ENCODE assay signal across 19 mouse cellular contexts in genomic region chr1:188147381-188148156, GRCm38 (mm10).
"Had no signal": no experiment of that assay in that cellular context is flagged by ENCODE, and none has a peak within 500 bp of the region (broad histone marks: within the 10 kb centered on the region; RNA-seq: fewer than 3 reads in every experiment).

No protein-coding gene starts in this region.

- H3K9me3 ChIP-seq: limb, embryonic 12.5 days; limb, embryonic 15.5 days; midbrain, embryonic 10.5 days; midbrain, embryonic 15.5 days; neural tube, embryonic 12.5 days; neural tube, embryonic 15.5 days had no signal

- ATAC-seq: liver, postnatal 0 days; lung, postnatal 0 days; midbrain, embryonic 15.5 days had no signal

- H3K27ac ChIP-seq: kidney, postnatal 0 days; layer of hippocampus, adult 2 months; limb, embryonic 12.5 days; limb, embryonic 15.5 days; liver, embryonic 14.5 days; midbrain, embryonic 10.5 days; midbrain, embryonic 15.5 days; neural tube, embryonic 12.5 days; neural tube, embryonic 15.5 days had no signal

- H3K9ac ChIP-seq: limb, embryonic 12.5 days; limb, embryonic 15.5 days; liver, embryonic 14.5 days; liver, postnatal 0 days; lung, embryonic 14.5 days; midbrain, embryonic 15.5 days; neural tube, embryonic 12.5 days; neural tube, embryonic 15.5 days had no signal

- H3K4me3 ChIP-seq: layer of hippocampus, adult 2 months; limb, embryonic 12.5 days; limb, embryonic 15.5 days; megakaryocyte, embryonic 14.5 days; midbrain, embryonic 10.5 days; midbrain, embryonic 15.5 days; neural tube, embryonic 12.5 days; neural tube, embryonic 15.5 days had no signal

- H3K27me3 ChIP-seq: megakaryocyte, embryonic 14.5 days; midbrain, embryonic 15.5 days; neural tube, embryonic 12.5 days had no signal

- H3K36me3 ChIP-seq: limb, embryonic 12.5 days; limb, embryonic 15.5 days; midbrain, embryonic 10.5 days; midbrain, embryonic 15.5 days; neural tube, embryonic 12.5 days; neural tube, embryonic 15.5 days had no signal

- H3K4me2 ChIP-seq: limb, embryonic 12.5 days; limb, embryonic 15.5 days; liver, embryonic 11.5 days; lung, embryonic 14.5 days; midbrain, embryonic 15.5 days; neural tube, embryonic 12.5 days; neural tube, embryonic 15.5 days had no signal

- H3K4me1 ChIP-seq: limb, embryonic 15.5 days; megakaryocyte, embryonic 14.5 days; midbrain, embryonic 15.5 days had no signal

- DNase-seq: kidney, postnatal 25 days; layer of hippocampus, adult 9-11 months; liver, postnatal 0 days; lung, embryonic 14.5 days; lung, postnatal 36 days; thymus, adult 18-20 months; thymus, postnatal 36 days had no signal
